Mouse (Mus musculus): ENCODE results near the gene Zfp583. TPM values are rescaled to one million over a fixed set of nuclear protein-coding genes. Genes with fewer than 3 reads are reported as not detected.

Zfp583 gene
- total RNA-seq, 2 experiments from 2014 or later: 9.8 to 10.1 TPM

DNA sequence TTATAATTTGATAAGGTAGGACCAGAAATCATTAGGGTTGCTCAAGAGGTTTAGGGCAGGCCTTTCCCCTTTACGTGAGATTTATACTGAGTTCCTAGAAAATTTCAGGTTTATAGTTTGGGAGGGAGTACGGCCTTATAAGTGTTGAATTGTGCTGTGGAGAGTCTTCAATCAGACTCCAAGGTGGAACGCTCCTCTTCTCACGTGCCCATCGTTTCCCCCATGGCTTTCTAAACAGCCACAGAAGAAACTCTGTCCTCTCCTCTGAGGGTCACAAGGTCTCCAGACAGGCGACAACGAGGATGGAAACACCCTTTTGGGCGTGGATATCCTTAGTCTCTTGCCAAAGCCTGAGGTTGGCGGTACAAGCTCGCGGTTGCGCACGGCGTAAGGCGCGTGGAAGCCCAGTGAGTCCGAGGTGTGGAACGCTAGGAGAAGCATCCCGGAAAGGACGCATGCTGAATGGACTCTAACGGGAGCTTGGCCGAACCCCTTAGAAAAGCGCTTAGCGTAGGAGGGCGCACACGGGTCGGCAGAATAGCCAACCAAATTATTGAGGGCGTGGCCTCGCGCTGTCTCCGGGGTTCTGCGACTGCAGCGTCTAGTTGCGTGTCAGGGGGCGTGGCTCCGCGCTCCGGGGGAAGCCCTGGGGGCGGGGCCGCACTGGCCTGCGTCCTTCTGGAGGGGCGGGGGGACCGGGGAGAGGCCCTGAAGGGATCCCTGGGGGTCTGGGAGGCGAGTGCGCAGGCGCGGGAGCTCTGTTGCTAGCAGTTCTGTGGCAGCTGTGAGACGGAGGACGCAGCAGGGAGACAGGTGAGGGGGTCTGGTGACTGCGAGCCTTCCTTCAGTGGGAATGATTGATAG, 45.0 kb downstream of the Zfp583 start, which contains the start of gene Zfp667:
Gene Zfp667, plus strand, starts transcription at position 738 of the 864 bp plus-strand sequence.
- DNase-seq (ENCODE audit: low spot score in 2 of 2): peak; percentile 97 to 99

DNA sequence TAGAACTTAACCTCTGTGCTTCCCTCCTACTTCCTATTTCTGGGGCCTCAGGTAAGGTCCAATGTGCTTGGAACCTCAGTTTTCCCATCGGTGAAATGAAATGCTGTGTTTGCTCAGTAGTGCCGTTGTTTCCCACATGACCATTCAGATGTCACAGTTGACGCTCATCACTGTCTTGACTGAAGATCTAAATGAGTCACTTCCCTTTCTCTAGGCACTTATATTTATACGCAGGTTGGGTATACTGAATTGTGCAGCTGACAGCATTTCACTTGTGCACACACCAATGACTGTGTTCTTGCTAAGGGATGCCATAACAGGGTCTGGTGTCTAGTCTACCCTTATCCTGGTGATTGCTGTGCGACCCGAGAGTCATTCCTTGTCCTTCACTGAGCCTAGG, 45.7 kb downstream of the Zfp583 start:
- DNase-seq (ENCODE audit: low spot score in 2 of 2): peak in 1 of 2 experiments; percentile 13

DNA sequence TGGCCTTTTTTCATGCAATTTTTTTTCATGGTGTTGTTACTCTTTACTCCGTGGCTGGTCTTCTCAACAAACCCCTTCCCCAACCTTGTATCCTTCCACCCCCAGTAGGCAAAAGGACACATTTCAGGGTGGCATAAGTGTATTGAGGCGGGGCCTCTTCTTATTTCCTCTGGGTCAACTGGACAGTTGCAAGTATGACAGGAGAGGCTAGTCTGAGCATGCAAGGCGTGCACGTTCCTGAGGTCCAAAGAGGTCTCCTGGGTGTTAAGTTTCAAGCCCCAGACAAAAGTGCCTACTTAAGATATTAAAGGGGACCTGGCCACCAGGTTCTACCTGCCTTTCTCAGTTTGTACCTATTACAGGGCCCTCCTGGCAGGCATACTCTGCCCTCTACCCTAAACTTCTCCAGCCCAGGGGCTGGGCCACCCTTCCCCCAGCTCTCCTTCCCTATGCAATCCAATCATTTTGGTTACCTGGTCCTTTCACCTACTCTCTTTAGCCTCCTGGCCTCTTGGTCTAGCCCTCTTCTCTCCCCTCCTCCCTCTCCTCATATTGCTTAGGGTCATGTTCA, 46.6 kb downstream of the Zfp583 start:
- DNase-seq (ENCODE audit: low spot score in 2 of 2): no peak

DNA sequence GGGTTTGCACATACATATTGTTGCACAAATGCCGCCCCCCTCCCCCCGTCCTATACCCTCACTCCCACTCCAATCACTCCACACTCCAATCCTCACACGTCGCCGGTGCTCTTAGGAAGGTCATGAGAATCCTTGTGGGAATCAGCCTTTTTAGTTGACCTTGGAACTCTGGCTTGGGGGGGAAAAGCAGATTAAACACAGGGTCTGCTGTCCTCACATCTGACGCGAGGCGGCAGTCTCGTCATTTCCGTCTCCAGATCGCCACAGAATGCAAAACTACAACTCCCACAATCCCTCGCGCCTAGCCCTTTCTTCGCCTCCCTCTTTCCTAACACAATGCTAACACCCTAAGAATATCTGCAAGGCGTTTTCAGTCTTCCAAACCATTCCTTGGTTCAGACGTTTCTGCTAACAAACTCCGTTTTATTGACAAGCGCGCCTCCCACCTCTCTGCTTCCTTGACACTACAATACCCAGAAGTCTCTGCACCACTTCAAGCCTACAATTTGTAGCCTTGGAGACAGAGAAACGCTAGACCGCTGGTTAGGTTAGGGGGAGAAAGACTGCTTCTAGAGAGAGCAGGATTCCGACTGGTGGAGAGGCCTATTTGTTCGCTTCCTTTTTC, 47.5 kb downstream of the Zfp583 start:
- DNase-seq (ENCODE audit: low spot score in 2 of 2): peak; percentile 80 to 90

DNA sequence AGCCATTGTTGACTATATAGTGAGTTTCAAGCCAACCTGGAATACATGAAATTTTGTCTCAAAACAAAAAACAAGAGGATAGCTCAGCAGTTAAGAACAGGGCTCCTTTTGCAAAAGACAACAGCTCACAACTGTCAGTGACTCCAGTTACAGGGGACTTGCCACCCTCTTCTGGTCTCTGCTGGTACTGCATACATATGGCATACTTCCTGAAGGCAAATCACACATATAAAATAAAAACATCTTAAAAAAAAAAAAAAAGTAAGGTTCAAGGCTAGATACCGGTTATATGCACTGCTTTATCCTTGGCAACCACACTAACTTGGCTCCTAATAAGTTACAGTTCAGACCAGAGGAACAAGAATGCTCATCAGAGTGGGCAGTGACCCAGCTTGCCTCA, 48.3 kb downstream of the Zfp583 start:
- peak; percentile 68 to 90 for DNase-seq (ENCODE audit: low spot score in 2 of 2)

DNA sequence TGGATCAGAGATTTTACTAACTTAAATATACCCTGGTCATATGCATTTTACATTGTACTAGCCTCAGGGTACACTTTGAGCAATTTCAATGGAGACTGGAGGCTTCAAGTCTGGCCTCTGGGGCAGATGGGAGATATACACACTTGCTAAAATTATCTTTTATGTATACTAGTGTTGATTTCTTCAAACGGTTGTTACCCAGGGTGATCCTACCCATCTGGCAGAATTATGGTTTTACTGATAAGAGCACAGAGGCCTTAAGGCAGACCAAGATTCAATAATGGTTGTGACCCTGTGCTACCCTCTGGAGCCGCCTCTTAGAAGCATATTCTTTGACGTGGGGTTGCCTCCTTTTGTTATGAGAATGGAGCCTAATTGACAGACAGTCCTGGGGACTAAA, 53.2 kb downstream of the Zfp583 start:
- DNase-seq (ENCODE audit: low spot score in 2 of 2): no peak

DNA sequence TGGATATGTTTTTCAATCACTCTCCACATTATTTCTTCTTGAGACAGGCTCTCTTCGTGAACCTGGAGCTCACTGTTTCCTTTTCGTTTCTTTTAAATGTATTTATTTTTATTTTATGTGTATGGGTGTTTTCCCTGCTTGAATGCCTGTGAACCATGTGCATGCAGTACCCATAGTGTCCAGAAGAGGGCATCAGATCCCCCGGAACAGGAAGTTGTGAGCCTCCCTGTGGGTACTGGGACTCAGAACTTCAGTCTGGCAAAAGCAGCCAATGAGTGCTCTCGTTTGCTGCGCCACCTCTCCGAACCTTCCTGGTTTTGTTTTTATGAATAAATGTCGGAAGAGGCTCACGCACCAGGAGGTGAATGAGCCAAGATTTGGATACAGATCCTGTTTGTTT, 65.4 kb downstream of the Zfp583 start:
- no peak for DNase-seq (ENCODE audit: low spot score in 2 of 2)

Other genes starting within 250 kb of the Zfp583 start
- 10 to 100 TPM; 27.5 to 28.5 TPM for gene Zfp787, start 175.3 kb downstream of the Zfp583 start, total RNA-seq (2021)
- gene Zfp444, start 159.1 kb downstream of the Zfp583 start, total RNA-seq (2021): 10 to 100 TPM; 45.8 to 61.9 TPM
- not detected for gene Galp, start 134.2 kb downstream of the Zfp583 start, total RNA-seq (2021)
- gene Zscan5b, start 109.0 kb downstream of the Zfp583 start, total RNA-seq (2021): not detected
- gene Epp13, start 78.6 kb downstream of the Zfp583 start, total RNA-seq (2021): not detected
- 10 to 100 TPM; 17.0 to 19.5 TPM for gene Zfp667, start 44.7 kb downstream of the Zfp583 start, total RNA-seq (2021)
- gene Gm3854, start 12.5 kb upstream of the Zfp583 start, total RNA-seq (2021): 1 to 10 TPM; 6.2 to 6.3 TPM
- gene Zfp78, start 32.0 kb upstream of the Zfp583 start, total RNA-seq (2021): 1 to 10 TPM; 4.8 to 6.9 TPM
- 1 to 10 TPM; 7.5 to 8.6 TPM for gene Zfp28, start 52.0 kb upstream of the Zfp583 start, total RNA-seq (2021)
- 10 to 100 TPM; 20.3 to 21.6 TPM for gene Smim17, start 67.4 kb upstream of the Zfp583 start, total RNA-seq (2021)
- gene Gm20715, start 79.0 kb upstream of the Zfp583 start, total RNA-seq (2021): under 1 TPM; 0.42 to 0.61 TPM
- 1 to 10 TPM; 1.5 to 1.7 TPM for gene Olfr1344, start 107.4 kb upstream of the Zfp583 start, total RNA-seq (2021)
- gene Olfr1336, start 124.9 kb upstream of the Zfp583 start, total RNA-seq (2021): under 1 TPM in 1 of 2 experiments, not detected in 1; 0.05 TPM
- not detected for gene Olfr1346, start 135.8 kb upstream of the Zfp583 start, total RNA-seq (2021)
- gene Olfr5, start 155.7 kb upstream of the Zfp583 start, total RNA-seq (2021): not detected
- not detected for gene Olfr1347, start 168.5 kb upstream of the Zfp583 start, total RNA-seq (2021)
- gene Olfr1348, start 177.5 kb upstream of the Zfp583 start, total RNA-seq (2021): not detected
- gene Olfr1349, start 191.7 kb upstream of the Zfp583 start, total RNA-seq (2021): not detected
- gene Olfr1350, start 233.6 kb upstream of the Zfp583 start, total RNA-seq (2021): not detected

Measured in layer of hippocampus, adult 18-20 months (tissue).